Mouse (Mus musculus): ENCODE results near the gene Cts6. TPM values are rescaled to one million over a fixed set of nuclear protein-coding genes. Genes with fewer than 3 reads are reported as not detected.
A peak's percentile ranks its signal among the peaks of the same experiment; 100 is the strongest.
"Not testable (repeated sequence)": the region's sequence is repeated elsewhere in the genome, so short reads cannot be mapped to it uniquely, and the experiment has no call there.

The Cts6 gene
- total RNA-seq (2022) = not detected

DNA sequence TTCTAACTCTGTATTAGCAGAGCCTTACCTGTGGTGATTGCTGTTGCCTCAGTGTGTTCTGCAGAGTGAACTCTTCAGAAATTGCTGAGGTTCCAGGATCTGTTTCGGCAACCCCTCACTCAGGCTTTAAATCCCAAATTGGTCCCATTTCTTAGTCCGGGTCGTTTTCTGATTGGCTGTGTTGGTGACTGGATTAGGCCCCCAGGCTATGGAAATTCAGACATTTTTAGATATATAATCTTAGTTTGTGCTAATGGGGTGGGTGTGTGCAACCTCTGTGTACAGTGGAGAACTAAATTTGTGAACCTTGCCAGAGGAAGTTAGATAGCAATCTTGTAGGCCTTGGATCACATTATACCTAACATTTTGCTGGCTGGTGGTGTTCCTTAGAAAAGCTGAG lies at the start of gene Cts6:
Gene Cts6 (minus strand): TSS at position 101 of the 400 bp plus-strand sequence.
- DNase-seq (ENCODE audit: low spot score in 2 of 2) = no peak

- DNase-seq (ENCODE audit: low spot score in 2 of 2) = peak; percentile 3 to 7
Observed at GRCm38 (mm10) chr13:61241076-61241947, 38.1 kb upstream of the Cts6 start.

DNA sequence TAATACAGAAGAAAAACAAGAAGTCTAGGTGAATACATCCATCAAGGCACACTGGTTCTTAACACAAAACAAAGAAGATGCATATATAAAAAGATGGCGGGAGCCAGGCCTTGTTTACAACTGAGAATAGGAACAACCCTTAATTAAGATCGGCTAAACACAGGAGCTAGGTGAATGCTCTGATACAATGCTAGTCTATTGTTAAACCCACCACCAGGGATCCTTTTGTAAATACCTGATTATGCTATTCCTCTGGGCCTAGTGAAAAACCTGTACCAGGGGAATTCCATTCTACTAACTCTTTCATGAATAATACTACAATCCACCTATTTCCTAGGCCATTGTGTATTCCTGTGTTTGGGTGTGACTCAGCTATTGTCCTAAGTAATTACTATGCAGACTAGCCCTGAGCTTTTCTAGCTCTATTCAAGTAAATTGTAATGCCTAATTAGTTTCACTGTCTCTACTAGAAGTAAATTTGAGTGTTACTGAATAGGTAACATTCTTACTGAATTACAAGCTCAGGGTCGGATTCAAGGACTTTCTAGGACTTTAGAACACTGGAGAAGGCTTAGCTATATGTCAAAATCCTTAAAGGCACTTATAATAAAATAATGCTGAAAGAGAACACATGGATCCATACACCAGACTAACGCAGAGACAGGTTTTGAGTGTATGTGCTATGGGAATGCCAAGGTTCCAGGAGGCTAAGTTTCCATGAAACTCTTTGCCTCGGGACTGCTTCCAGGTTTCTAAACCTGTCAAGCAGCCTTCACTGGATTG lies 17.9 kb downstream of the Cts6 start:
- not testable (repeated sequence) for DNase-seq (ENCODE audit: low spot score in 2 of 2)

DNA sequence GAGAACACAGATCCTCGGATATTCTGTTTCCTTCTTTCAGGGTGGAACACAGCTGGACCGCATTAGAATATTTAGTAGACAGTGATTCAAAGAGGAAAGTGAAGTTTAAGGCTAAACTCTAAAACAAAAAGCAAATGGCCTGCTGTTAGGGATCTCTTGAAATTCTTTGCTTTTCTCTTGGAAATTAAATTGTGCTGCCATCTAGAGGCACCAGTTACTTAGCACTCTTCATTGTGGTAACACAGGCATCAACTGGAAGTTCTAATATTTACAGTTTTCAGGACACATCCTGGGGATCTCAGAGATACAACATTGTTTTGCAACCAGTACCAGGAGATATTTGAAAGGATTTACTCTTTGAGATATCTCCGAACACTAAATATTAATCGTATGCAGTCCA lies 38.6 kb downstream of the Cts6 start:
- no peak for DNase-seq (ENCODE audit: low spot score in 2 of 2)

DNA sequence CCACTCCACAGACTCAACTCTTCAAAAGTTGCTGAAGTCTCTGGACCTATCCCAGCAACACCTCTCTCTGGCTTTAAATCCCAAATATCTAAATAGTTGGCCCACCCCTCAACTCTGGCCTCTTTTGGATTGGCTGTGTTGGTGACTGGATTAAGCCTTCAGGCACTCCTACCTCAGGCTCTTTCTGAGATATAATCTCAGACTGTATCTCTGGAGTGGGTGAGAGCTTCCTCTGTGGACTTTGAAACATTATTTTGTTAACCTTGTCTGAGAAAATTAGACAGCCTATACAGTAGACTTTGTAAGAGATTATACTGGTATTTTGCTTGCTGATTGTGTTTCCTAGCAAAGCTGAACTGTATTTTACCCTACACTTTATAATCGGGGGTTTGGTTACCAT lies 39.1 kb downstream of the Cts6 start, which contains the start of gene Ctsr:
Gene Ctsr (minus strand): TSS at position 101 of the 400 bp plus-strand sequence.
- no peak for DNase-seq (ENCODE audit: low spot score in 2 of 2)

Other genes with a start within 250 kb of the Cts6 start
- gene Ctsj, start 197.5 kb downstream of the Cts6 start, total RNA-seq (2022) = not detected
- gene Ctsq, start 162.8 kb downstream of the Cts6 start, total RNA-seq (2022) = not detected
- not detected for gene Ctsr, start 39.2 kb downstream of the Cts6 start, total RNA-seq (2022)
- not detected for gene Cts8, start 51.9 kb upstream of the Cts6 start, total RNA-seq (2022)
- not detected for gene Gm49398, start 85.4 kb upstream of the Cts6 start, total RNA-seq (2022)
- not detected for gene Cts7, start 154.8 kb upstream of the Cts6 start, total RNA-seq (2022)

Measured in gastrocnemius, adult 8-10 months (tissue).